Mouse (Mus musculus) heart, embryonic 14.5 days (tissue): ENCODE measurements around the gene Ctnnd2. TPM values are rescaled to one million over a fixed set of nuclear protein-coding genes. Genes with fewer than 3 reads are reported as not detected.

ENCODE experiments used
- ATAC-seq: fragments of 200-750 bp; cut with Nextera tagmentation; 2 replicates; pipeline ENCODE4 v1.8.0; 2017; ENCODE audit warnings: low read depth, moderate TSS enrichment; ENCODE audit not compliant: insufficient number of reproducible peaks, insufficient read depth, low FRiP score
- H3K27ac ChIP-seq, 2 experiments: fragments of 200-500 bp in 1 of 2; fragments of 300-500 bp in 1 of 2; sonication (generic) in 1 of 2; replicated peaks in 1 of 2; 2 replicates each; pipeline ENCODE4 v1.5.1; 2012 to 2014; ENCODE audit warnings: low read depth in 2 of 2, low read length in 2 of 2, control low read depth in 1 of 2, mild to moderate bottlenecking in 1 of 2, mixed read lengths in 1 of 2; ENCODE audit not compliant: control insufficient read depth in 1 of 2, insufficient read depth in 1 of 2
- H3K27me3 ChIP-seq: fragments of 300-500 bp; sonication (generic); 2 replicates; pipeline ENCODE4 v1.6.1; 2014; ENCODE audit warnings: mild to moderate bottlenecking, low read length, control low read depth; ENCODE audit not compliant: control insufficient read depth, insufficient read depth
- H3K36me3 ChIP-seq: fragments of 300-500 bp; sonication (generic); 2 replicates; pipeline ENCODE4 v1.6.1; 2014; ENCODE audit warnings: mild to moderate bottlenecking, control low read depth, low read length, mixed read lengths; ENCODE audit not compliant: control insufficient read depth, insufficient read depth
- H3K4me1 ChIP-seq, 2 experiments: fragments of 200-500 bp in 1 of 2; fragments of 300-500 bp in 1 of 2; sonication (generic) in 1 of 2; 2 replicates each; pipeline ENCODE4 v1.6.1; 2012 to 2014; ENCODE audit warnings: low read length in 2 of 2, control low read depth in 1 of 2, mixed read lengths in 1 of 2; ENCODE audit not compliant: control insufficient read depth in 2 of 2, insufficient read depth in 2 of 2
- H3K4me2 ChIP-seq: fragments of 300-500 bp; sonication (generic); 2 replicates; pipeline ENCODE4 v1.6.1; 2014; ENCODE audit warnings: mild to moderate bottlenecking, low read length
- H3K4me3 ChIP-seq, 2 experiments: fragments of 200-500 bp in 1 of 2; fragments of 300-500 bp in 1 of 2; sonication (generic) in 1 of 2; 2 replicates each; pipeline ENCODE4 v1.5.1; 2012 to 2014; ENCODE audit warnings: low read length in 2 of 2, mild to moderate bottlenecking in 2 of 2, control low read depth in 1 of 2, low read depth in 1 of 2, moderate library complexity in 1 of 2; ENCODE audit not compliant: control insufficient read depth in 1 of 2, insufficient read depth in 1 of 2
- H3K9ac ChIP-seq: fragments of 300-500 bp; sonication (generic); 2 replicates; pipeline ENCODE4 v1.6.1; 2014; ENCODE audit warnings: mild to moderate bottlenecking, low read length
- H3K9me3 ChIP-seq: fragments of 300-500 bp; sonication (generic); 2 replicates; pipeline ENCODE4 v1.6.1; 2016; ENCODE audit warnings: low read length, control low read depth; ENCODE audit not compliant: control insufficient read depth
- WGBS: fragments of 180-500 bp; shearing (Covaris S2); extraction: QIAGEN DNeasy Blood & Tissue Kit; methylation state at CpG from one replicate; pipeline ENCODE4 v1.1.7; 2014; 5-methylcytosine and 5-hydroxymethylcytosine counted together
- polyA plus RNA-seq: library from polyadenylated mRNA; unstranded; fragments of >200 nt; fragmentation: Nextera tagmentation; extraction: Ambion mirVana; gene quantifications from 2 replicates; pipeline ENCODE4 v1.2.1, GENCODE M21; 2014

Ctnnd2 gene
- polyA plus RNA-seq, 1 experiment from 2014 or later, result 0.61 TPM

GRCm38 (mm10) chr15:31020769-31021168 lies 848.4 kb downstream of the Ctnnd2 start:
- 34% methylated on average over 2 of the region's 2 CpGs for WGBS
- no peak overlapping the region for H3K27ac ChIP-seq
- H3K4me3 ChIP-seq, result no peak overlapping the region
- no peaks in the 10 kb centered on the region for H3K27me3 ChIP-seq
- no peaks in the 10 kb centered on the region for H3K36me3 ChIP-seq
- H3K4me1 ChIP-seq, result no peaks in the 10 kb centered on the region
- no peaks in the 10 kb centered on the region for H3K9me3 ChIP-seq
- no peak overlapping the region for H3K9ac ChIP-seq
- ATAC-seq, result no peak
- no peak overlapping the region for H3K4me2 ChIP-seq

- no peak for ATAC-seq
- Histone ChIP-seq H3K4me2 (no peak overlapping the region), H3K4me1 (no peaks in the 10 kb centered on the region), H3K4me3 (no peak overlapping the region), H3K9ac (no peak overlapping the region), H3K27ac (no peak overlapping the region), H3K9me3 (no peaks in the 10 kb centered on the region), H3K36me3 (no peaks in the 10 kb centered on the region), H3K27me3 (no peaks in the 10 kb centered on the region)
- WGBS, result 78% methylated on average over 1 of the region's 1 CpGs
Observed at GRCm38 (mm10) chr15:31022012-31022411, 849.6 kb downstream of the Ctnnd2 start.

- no peak for ATAC-seq
Observed at GRCm38 (mm10) chr15:31022497-31022896, 850.1 kb downstream of the Ctnnd2 start.

GRCm38 (mm10) chr15:31023766-31024165 lies 851.4 kb downstream of the Ctnnd2 start:
- Histone ChIP-seq H3K4me2 (no peak overlapping the region), H3K4me1 (no peaks in the 10 kb centered on the region), H3K9ac (no peak overlapping the region), H3K27ac (no peak overlapping the region), H3K4me3 (no peak overlapping the region), H3K27me3 (no peaks in the 10 kb centered on the region), H3K36me3 (no peaks in the 10 kb centered on the region), H3K9me3 (no peaks in the 10 kb centered on the region)
- WGBS, result 70% methylated on average over 5 of the region's 5 CpGs
- ATAC-seq, result no peak

More at GRCm38 (mm10) chr15:31022497-31022896, 850.1 kb downstream of the Ctnnd2 start:
- H3K4me2 ChIP-seq, result no peak overlapping the region
- 83% methylated on average over 3 of the region's 3 CpGs for WGBS
- H3K9me3 ChIP-seq, result no peaks in the 10 kb centered on the region
- H3K4me3 ChIP-seq, result no peak overlapping the region
- no peak overlapping the region for H3K27ac ChIP-seq
- H3K4me1 ChIP-seq, result no peaks in the 10 kb centered on the region
- no peak overlapping the region for H3K9ac ChIP-seq
- H3K27me3 ChIP-seq, result no peaks in the 10 kb centered on the region
- no peaks in the 10 kb centered on the region for H3K36me3 ChIP-seq

- ATAC-seq, result no peak
- no peaks in the 10 kb centered on the region for H3K36me3 ChIP-seq
Observed at GRCm38 (mm10) chr15:31027448-31028230, 855.2 kb downstream of the Ctnnd2 start.

GRCm38 (mm10) chr15:31044983-31045382 lies 872.6 kb downstream of the Ctnnd2 start:
- WGBS, result 18% methylated on average over 1 of the region's 1 CpGs
- no peak for ATAC-seq
- no peaks in the 10 kb centered on the region for H3K36me3 ChIP-seq
- no peaks in the 10 kb centered on the region for H3K27me3 ChIP-seq
- no peak overlapping the region for H3K27ac ChIP-seq
- H3K4me2 ChIP-seq, result no peak overlapping the region
- no peak overlapping the region for H3K9ac ChIP-seq
- H3K9me3 ChIP-seq, result no peaks in the 10 kb centered on the region
- H3K4me3 ChIP-seq, result no peak overlapping the region
- H3K4me1 ChIP-seq, result no peaks in the 10 kb centered on the region

More at GRCm38 (mm10) chr15:31027448-31028230, 855.2 kb downstream of the Ctnnd2 start:
- no peak overlapping the region for H3K27ac ChIP-seq
- no peaks in the 10 kb centered on the region for H3K4me1 ChIP-seq
- no peaks in the 10 kb centered on the region for H3K9me3 ChIP-seq
- H3K4me3 ChIP-seq, result no peak overlapping the region
- 85% methylated on average over 26 of the region's 26 CpGs for WGBS
- no peaks in the 10 kb centered on the region for H3K27me3 ChIP-seq
- no peak overlapping the region for H3K4me2 ChIP-seq
- H3K9ac ChIP-seq, result no peak overlapping the region

GRCm38 (mm10) chr15:31051496-31051895 lies 879.1 kb downstream of the Ctnnd2 start:
- Histone ChIP-seq H3K4me1 (no peaks in the 10 kb centered on the region), H3K27ac (no peak overlapping the region), H3K27me3 (no peaks in the 10 kb centered on the region), H3K9me3 (no peaks in the 10 kb centered on the region), H3K4me3 (no peak overlapping the region), H3K36me3 (no peaks in the 10 kb centered on the region), H3K4me2 (no peak overlapping the region), H3K9ac (no peak overlapping the region)
- ATAC-seq, result no peak
- 81% methylated on average over 5 of the region's 5 CpGs for WGBS

- no peak for ATAC-seq
- 54% methylated on average over 3 of the region's 3 CpGs for WGBS
- no peaks in the 10 kb centered on the region for H3K36me3 ChIP-seq
- no peaks in the 10 kb centered on the region for H3K4me1 ChIP-seq
- H3K27me3 ChIP-seq, result no peaks in the 10 kb centered on the region
- H3K27ac ChIP-seq, result no peak overlapping the region
- no peak overlapping the region for H3K4me3 ChIP-seq
- H3K9ac ChIP-seq, result no peak overlapping the region
- no peak overlapping the region for H3K4me2 ChIP-seq
- no peaks in the 10 kb centered on the region for H3K9me3 ChIP-seq
Observed at GRCm38 (mm10) chr15:31056145-31056544, 883.8 kb downstream of the Ctnnd2 start.
